Mouse (Mus musculus): ENCODE results near the gene Sp6. TPM values are rescaled to one million over a fixed set of nuclear protein-coding genes. Genes with fewer than 3 reads are reported as not detected.

The Sp6 gene
- polyA plus RNA-seq, 1 experiment from 2014 or later, result 0.08 TPM

DNA sequence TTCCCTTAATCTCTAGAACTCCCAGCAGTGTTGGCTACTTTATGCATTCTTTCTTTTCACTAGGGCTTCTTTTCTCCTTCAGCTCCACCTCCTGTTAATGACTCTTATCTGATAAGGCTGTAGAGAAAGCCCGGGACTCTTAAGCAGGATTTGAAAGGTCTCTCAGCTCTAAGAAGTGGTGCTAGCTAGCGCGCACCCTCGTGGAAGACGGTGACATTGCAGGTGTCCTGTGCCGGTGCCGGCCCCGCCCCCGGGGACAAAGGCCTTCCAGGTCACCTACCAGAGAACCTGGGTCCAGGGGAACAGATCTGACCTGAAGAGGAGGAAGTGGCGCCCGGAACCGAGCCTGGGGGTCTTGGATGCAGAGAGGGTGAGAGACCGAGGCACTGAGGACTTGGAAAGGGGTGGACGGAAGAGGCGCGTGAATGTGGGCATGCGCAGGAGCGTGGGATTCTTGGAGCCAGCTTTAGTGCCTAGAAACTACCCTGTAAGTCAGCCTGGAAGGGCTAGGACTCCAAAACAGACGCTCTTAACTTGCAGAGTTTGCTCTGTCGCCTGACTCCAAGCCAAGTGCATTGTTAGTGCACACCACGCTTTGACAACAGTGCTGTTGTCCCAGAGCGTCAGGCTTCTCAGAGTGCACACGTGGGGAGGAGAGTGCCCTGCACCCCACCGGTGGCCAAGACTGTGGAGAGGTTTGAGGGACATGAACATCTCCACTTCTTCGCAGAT lies 16.7 kb downstream of the Sp6 start, which contains the start of gene Scrn2:
Gene Scrn2, plus strand, starts transcription at position 253 of the 732 bp plus-strand sequence.
- Histone ChIP-seq H3K9me3 (replicated peaks) (no peaks in the 10 kb centered on the region), H3K27me3 (peaks cover 13% of the 10 kb centered on the region), H3K9ac (peak within 1 kb of the TSS; percentile 71), H3K4me2 (peak within 1 kb of the TSS; percentile 79), H3K36me3 (no peaks in the 10 kb centered on the region), H3K4me1 (replicated peaks) (peaks cover 37% of the 10 kb centered on the region), H3K4me3 (replicated peaks) (peak within 1 kb of the TSS; percentile 61), H3K27ac (peak within 1 kb of the TSS; percentile 37)
- peak; percentile 72 for ATAC-seq (ENCODE audit: low read depth)
- DNase-seq, result peak; percentile 87
- 4% methylated on average over 25 of the region's 25 CpGs for WGBS (ENCODE audit: insufficient replicate concordance)

DNA sequence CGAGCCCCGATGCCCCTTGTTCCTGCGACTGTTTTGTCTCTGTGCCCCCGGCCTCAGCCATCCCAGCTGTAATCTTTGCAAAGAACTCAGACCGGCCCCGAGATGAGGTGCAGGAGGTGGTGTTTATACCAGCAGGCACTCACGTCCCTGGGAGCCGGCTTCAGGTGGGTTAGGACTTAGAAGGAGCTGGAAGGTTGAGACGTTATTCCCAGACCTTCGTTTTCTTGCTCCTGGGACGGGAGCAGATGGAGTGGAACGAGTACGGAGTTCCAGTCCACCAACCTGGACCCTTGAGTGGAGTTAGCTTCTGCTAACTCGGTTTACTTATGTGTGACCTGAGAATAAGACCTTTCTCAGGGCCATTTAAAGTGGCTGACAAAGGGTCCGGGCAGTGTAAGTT lies 17.2 kb downstream of the Sp6 start:
- peak overlapping the region; percentile 61 for H3K4me3 ChIP-seq (replicated peaks)
- DNase-seq (no peak), ATAC-seq (ENCODE audit: low read depth) (no peak; the same call in 1 of the 2 replicates)
- H3K27ac ChIP-seq, result peak overlapping the region; percentile 37; the same call in 1 of the 2 replicates
- H3K4me1 ChIP-seq (replicated peaks), result peaks cover 37% of the 10 kb centered on the region
- peaks cover 7% of the 10 kb centered on the region for H3K27me3 ChIP-seq
- H3K36me3 ChIP-seq, result no peaks in the 10 kb centered on the region
- no peaks in the 10 kb centered on the region for H3K9me3 ChIP-seq (replicated peaks)
- peak overlapping the region; percentile 71 for H3K9ac ChIP-seq
- WGBS (ENCODE audit: insufficient replicate concordance), result 26% methylated on average over 15 of the region's 15 CpGs
- peak overlapping the region; percentile 79 for H3K4me2 ChIP-seq

DNA sequence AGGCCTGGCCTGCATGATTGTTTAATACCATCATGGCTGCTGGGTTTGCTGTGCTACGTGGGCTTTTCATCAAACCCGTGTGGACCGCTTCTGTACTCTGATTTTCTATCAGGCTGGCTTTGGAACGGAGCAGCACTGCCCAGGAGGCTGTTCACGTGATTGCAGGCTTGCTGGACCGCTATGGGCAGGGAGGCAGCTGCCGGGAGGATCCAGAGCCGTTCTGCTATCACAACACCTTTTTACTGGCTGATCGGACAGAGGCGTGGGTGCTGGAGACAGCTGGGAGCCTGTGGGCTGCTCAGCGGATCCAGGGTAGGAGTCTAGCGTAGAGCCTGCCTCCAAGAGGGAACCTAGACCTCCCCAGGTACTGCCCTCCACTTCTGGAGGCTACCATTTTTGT lies 18.8 kb downstream of the Sp6 start:
- H3K4me2 ChIP-seq, result no peak overlapping the region
- ATAC-seq (ENCODE audit: low read depth) (no peak), DNase-seq (no peak)
- H3K9me3 ChIP-seq (replicated peaks), result no peaks in the 10 kb centered on the region
- H3K27ac ChIP-seq, result no peak overlapping the region
- no peaks in the 10 kb centered on the region for H3K36me3 ChIP-seq
- peaks cover 31% of the 10 kb centered on the region for H3K4me1 ChIP-seq (replicated peaks)
- 76% methylated on average over 12 of the region's 12 CpGs for WGBS (ENCODE audit: insufficient replicate concordance)
- 0 out of 2 replicates have a peak, but pooled peaks cover 1% of the 10 kb centered on the region for H3K27me3 ChIP-seq
- no peak overlapping the region for H3K4me3 ChIP-seq (replicated peaks)
- H3K9ac ChIP-seq, result no peak overlapping the region

DNA sequence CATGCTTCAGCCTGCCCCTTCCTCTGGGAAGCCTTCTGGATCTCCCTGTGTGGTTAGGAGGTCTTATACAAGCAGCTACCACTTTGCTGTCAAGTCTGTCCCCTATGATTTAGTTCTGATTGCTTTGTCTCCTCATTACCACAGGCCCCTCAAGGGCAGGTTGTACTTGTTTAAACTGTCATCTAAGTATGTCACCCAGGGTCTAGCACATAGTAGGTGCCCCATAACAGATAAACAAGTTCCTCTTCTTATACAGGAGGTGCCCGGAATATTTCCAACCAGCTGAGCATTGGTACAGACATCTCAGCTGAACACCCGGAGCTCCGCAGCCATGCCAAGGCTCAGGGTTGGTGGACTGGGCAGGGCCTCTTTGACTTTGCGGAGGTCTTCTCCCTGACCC lies 19.3 kb downstream of the Sp6 start:
- no peaks in the 10 kb centered on the region for H3K36me3 ChIP-seq
- H3K27me3 ChIP-seq, result no peaks in the 10 kb centered on the region
- no peak for ATAC-seq (ENCODE audit: low read depth)
- no peak overlapping the region for H3K9ac ChIP-seq
- H3K4me2 ChIP-seq, result no peak overlapping the region
- no peak overlapping the region for H3K4me3 ChIP-seq (replicated peaks)
- H3K4me1 ChIP-seq (replicated peaks), result peaks cover 31% of the 10 kb centered on the region
- DNase-seq, result no peak
- H3K9me3 ChIP-seq (replicated peaks), result no peaks in the 10 kb centered on the region
- 78% methylated on average over 4 of the region's 4 CpGs for WGBS (ENCODE audit: insufficient replicate concordance)
- no peak overlapping the region for H3K27ac ChIP-seq

DNA sequence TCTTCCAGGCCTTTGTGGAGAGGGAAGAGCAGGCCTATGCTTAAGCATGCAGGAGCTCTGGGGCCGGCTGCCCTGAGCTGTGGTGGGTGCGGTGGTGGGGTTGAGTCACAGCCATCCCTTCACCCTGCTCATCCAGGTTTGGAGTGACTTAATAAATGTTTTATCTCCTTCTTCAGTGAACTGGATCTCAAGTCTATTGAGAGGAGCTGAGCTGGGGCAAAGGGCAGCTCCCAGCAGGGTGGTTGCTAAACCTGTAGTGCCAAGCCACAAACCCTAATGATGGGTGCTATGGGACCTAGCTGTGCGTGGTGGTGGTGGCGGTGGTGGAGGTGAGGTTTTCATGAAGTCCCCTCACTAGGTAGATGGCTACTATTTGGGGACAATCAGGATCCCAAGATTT lies 20.6 kb downstream of the Sp6 start:
- no peak overlapping the region for H3K9ac ChIP-seq
- 74% methylated on average over 4 of the region's 4 CpGs for WGBS (ENCODE audit: insufficient replicate concordance)
- no peaks in the 10 kb centered on the region for H3K36me3 ChIP-seq
- no peak overlapping the region for H3K4me3 ChIP-seq (replicated peaks)
- peaks cover 31% of the 10 kb centered on the region for H3K4me1 ChIP-seq (replicated peaks)
- H3K9me3 ChIP-seq (replicated peaks), result no peaks in the 10 kb centered on the region
- no peak for DNase-seq
- H3K4me2 ChIP-seq, result no peak overlapping the region
- no peak overlapping the region for H3K27ac ChIP-seq
- no peak for ATAC-seq (ENCODE audit: low read depth)
- H3K27me3 ChIP-seq, result no peaks in the 10 kb centered on the region

DNA sequence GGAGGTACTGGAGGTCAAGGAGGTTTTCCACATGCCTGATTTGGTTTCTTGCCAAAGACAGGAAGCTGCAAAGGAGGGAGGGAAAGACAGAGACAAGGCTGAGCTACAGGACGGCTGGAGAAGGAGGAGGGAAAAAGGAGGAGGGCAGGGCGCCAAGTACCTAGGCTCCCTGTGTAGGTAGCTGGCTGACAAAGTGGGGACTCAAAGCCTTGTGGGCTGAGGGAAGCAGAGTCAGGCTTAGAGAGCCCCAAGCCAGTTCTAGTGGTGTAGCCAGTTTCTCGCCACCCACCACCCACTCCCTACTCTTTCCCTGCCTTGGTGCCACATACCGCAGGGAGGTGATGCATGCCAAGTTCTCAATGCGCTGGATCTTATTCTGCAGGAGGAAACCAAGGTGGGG lies 22.9 kb downstream of the Sp6 start:
- peaks cover 21% of the 10 kb centered on the region for H3K4me1 ChIP-seq (replicated peaks)
- H3K27me3 ChIP-seq, result no peaks in the 10 kb centered on the region
- H3K9ac ChIP-seq, result no peak overlapping the region
- H3K4me2 ChIP-seq, result no peak overlapping the region
- no peak for ATAC-seq (ENCODE audit: low read depth)
- H3K36me3 ChIP-seq, result no peaks in the 10 kb centered on the region
- DNase-seq, result no peak
- no peak overlapping the region for H3K4me3 ChIP-seq (replicated peaks)
- H3K9me3 ChIP-seq (replicated peaks), result no peaks in the 10 kb centered on the region
- WGBS (ENCODE audit: insufficient replicate concordance), result 70% methylated on average over 5 of the region's 5 CpGs
- H3K27ac ChIP-seq, result no peak overlapping the region

DNA sequence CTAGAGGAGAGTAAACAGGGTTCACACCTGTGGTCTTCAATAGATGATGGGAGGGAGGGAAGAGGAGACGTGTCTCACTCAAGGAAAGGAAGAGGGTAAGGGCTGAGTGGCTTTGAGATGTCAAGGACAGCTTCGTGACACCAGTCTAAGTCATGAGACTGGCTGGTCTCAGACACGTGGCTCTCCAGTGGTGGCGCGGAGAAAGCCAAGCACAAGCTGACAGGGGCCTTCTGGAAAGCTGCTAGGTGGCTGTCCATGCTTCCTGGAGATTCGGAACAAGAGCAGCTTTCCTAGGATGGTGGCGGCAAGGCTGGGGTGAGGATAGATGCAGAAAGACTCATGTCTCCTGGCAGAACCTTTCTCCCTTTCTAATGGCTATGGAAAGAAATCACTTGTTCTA lies 25.7 kb downstream of the Sp6 start:
- Histone ChIP-seq H3K27me3 (no peaks in the 10 kb centered on the region), H3K4me1 (replicated peaks) (peaks cover 28% of the 10 kb centered on the region), H3K4me2 (no peak overlapping the region), H3K27ac (no peak overlapping the region), H3K9me3 (replicated peaks) (no peaks in the 10 kb centered on the region), H3K4me3 (replicated peaks) (no peak overlapping the region), H3K36me3 (0 out of 2 replicates have a peak, but pooled peaks cover 3% of the 10 kb centered on the region), H3K9ac (no peak overlapping the region)
- DNase-seq, result no peak
- 62% methylated on average over 7 of the region's 7 CpGs for WGBS (ENCODE audit: insufficient replicate concordance)
- ATAC-seq (ENCODE audit: low read depth), result no peak

DNA sequence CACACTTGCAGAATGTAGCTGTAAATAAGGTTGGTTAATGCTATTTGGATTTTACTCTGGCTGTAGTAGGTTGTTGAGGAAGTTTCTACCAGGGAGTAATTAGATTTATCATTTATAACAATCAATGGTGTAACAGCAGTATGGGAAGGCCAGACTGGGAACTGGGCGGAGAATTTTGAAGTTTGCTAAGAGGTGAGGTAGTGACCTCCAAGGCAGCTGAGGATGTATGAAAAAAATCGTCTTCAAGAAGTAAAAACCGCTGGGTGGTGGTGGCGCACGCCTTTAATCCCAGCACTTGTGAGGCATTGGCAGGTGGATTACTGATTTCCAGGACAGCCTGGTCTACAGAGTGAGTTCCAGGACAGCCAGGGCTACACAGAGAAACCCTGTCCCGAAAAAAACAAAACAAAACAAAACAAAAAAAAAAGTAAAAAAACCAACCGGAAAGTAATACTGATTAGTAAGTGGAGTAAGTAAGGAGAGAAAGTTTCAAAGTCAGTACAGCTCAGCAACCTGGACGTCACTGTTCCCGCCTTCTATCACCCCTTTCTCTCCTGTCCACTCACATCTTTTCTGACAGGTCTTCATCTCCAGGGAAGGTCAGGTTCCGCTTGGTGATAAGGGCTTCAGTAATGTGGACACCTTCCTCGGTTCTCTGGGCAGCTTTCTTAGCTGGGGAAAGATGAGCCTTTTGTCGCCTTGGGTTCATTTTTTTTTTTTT lies 27.3 kb downstream of the Sp6 start:
- WGBS (ENCODE audit: insufficient replicate concordance), result 32% methylated on average over 12 of the region's 12 CpGs
- Histone ChIP-seq H3K4me2 (peak overlapping the region; percentile 92), H3K4me1 (replicated peaks) (peaks cover 22% of the 10 kb centered on the region), H3K9me3 (replicated peaks) (no peaks in the 10 kb centered on the region), H3K36me3 (peaks cover 13% of the 10 kb centered on the region), H3K9ac (peak overlapping the region; percentile 87), H3K27ac (peak overlapping the region; percentile 58; the same call in 1 of the 2 replicates), H3K4me3 (replicated peaks) (peak overlapping the region; percentile 85), H3K27me3 (no peaks in the 10 kb centered on the region)
- DNase-seq, result no peak
- no peak for ATAC-seq (ENCODE audit: low read depth)

DNA sequence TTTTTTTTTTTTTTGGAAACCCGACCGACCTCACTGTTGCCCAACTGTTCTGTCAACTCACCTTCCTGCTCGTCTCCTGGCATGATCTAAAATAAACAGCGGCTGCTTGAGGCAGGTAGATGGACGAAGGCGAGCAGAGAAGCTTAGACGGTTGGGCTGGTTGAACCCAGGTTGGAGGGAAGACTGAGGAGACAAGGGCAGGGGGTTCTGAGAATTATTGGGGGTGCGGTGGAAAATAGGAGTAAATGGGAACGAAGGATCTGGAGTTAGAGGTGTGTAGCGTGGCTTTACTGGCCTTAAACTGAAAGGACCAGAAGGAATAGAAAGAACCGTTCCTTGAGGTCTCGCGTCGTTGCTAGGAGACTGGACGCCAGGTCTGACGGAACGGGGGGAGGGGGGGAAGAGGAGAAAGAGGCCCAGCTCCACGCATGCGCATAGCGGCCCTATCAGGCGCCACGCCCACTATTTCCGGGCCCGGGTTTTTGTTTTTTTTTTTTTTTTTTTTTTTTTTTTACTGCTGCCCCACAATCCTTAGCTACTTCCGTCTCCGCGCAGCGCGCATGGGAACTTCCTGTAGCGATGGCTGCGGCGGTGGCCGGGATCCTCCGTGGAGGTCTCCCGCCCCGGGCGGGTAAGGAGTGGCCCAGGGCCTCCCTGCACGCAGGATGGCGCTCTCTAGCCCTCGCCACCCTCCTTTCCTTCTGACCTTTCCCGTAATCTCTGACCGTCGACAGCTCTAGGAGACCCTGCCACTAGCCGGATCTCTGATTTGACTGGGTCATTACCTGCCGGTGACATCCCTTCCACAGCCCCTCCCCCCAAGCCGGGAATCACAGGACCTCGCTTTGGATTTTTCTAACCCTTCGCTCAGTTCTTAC lies 28.1 kb downstream of the Sp6 start, which contains the start of the genes Lrrc46 and Mrpl10:
Gene Lrrc46, minus strand, starts transcription at position 386 of the 878 bp plus-strand sequence.
Gene Mrpl10, plus strand, starts transcription at position 539 of the 878 bp plus-strand sequence.
- H3K9me3 ChIP-seq (replicated peaks), result no peaks in the 10 kb centered on the region
- peaks cover 20% of the 10 kb centered on the region for H3K36me3 ChIP-seq
- peak within 1 kb of the TSS; percentile 92 for H3K4me2 ChIP-seq
- under 1% methylated on average over 48 of the region's 48 CpGs for WGBS (ENCODE audit: insufficient replicate concordance)
- peak; percentile 90 for ATAC-seq (ENCODE audit: low read depth)
- peaks cover 22% of the 10 kb centered on the region for H3K4me1 ChIP-seq (replicated peaks)
- peak within 1 kb of the TSS; percentile 87 for H3K9ac ChIP-seq
- H3K27me3 ChIP-seq, result no peaks in the 10 kb centered on the region
- H3K27ac ChIP-seq, result peak within 1 kb of the TSS; percentile 79
- DNase-seq, result peak; percentile 88
- H3K4me3 ChIP-seq (replicated peaks), result peak within 1 kb of the TSS; percentile 85

DNA sequence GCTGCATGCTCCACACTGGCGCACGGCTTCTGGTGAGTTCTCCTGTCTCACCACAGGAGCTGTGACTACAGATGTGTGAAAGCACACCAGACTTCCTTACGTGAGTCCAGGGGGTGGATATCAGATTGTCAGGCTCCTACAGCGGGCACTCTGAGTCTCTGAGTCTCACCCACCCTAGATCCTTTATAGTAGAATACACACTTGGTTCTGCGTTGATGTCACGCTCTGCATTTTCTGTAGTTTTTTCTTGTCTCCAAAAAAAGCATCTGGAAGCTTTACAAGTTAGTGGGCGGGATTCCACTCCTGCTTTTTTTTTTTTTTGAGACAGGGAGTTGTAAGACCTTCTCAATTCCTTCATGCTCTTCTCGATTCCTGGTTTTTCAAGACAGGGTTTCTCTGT lies 31.7 kb downstream of the Sp6 start:
- peaks cover 22% of the 10 kb centered on the region for H3K4me1 ChIP-seq (replicated peaks)
- peaks cover 43% of the 10 kb centered on the region for H3K36me3 ChIP-seq
- H3K27ac ChIP-seq, result no peak overlapping the region
- no peaks in the 10 kb centered on the region for H3K9me3 ChIP-seq (replicated peaks)
- WGBS (ENCODE audit: insufficient replicate concordance), result 82% methylated on average over 8 of the region's 8 CpGs
- no peak for DNase-seq
- ATAC-seq (ENCODE audit: low read depth), result no peak
- no peak overlapping the region for H3K4me3 ChIP-seq (replicated peaks)
- no peak overlapping the region for H3K9ac ChIP-seq
- no peak overlapping the region for H3K4me2 ChIP-seq
- no peaks in the 10 kb centered on the region for H3K27me3 ChIP-seq

DNA sequence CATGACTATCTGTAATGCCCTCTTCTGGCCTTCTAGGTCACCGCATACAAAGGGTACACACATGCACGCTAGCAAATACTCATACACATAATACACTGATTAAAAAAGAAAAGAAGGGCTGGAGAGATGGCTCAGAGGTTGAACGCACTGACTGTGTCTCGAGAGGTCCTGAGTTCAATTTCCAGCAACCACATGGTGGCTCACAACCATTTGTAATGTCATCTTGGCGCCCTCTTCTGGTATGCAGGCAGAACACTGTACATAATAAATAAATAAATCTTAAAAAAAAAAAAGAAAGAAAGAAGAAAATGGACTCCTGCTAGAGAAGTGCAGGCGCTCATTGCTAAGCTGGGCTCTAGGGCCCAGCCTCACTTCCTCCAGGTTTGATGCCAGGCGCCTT lies 32.7 kb downstream of the Sp6 start:
- H3K4me3 ChIP-seq (replicated peaks), result no peak overlapping the region

More for the DNA sequence above, 32.7 kb downstream of the Sp6 start:
- H3K9me3 ChIP-seq (replicated peaks), result no peaks in the 10 kb centered on the region
- peaks cover 23% of the 10 kb centered on the region for H3K4me1 ChIP-seq (replicated peaks)
- no peak overlapping the region for H3K27ac ChIP-seq
- 71% methylated on average over 7 of the region's 7 CpGs for WGBS (ENCODE audit: insufficient replicate concordance)
- H3K4me2 ChIP-seq, result no peak overlapping the region
- DNase-seq (no peak), ATAC-seq (ENCODE audit: low read depth) (no peak)
- H3K36me3 ChIP-seq, result peaks cover 43% of the 10 kb centered on the region
- no peak overlapping the region for H3K9ac ChIP-seq
- H3K27me3 ChIP-seq, result no peaks in the 10 kb centered on the region
